Mouse (Mus musculus) liver, adult (tissue): ENCODE measurements around the gene Gatb.

ENCODE experiments used
- GATA4 ChIP-seq: IDR thresholded peaks from 2 replicates; pipeline ENCODE4 v1.6.1; 2014; ENCODE audit warnings: mild to moderate bottlenecking, low read length; ENCODE audit not compliant: insufficient replicate concordance

Gene Gatb

GRCm38 (mm10) chr3:85664591-85665171 lies 90.8 kb downstream of the Gatb start:
- no peak for TF ChIP-seq GATA4

- no peak for TF ChIP-seq GATA4
Observed at GRCm38 (mm10) chr3:85666166-85666565, 92.2 kb downstream of the Gatb start.

GRCm38 (mm10) chr3:85666736-85667135 lies 92.8 kb downstream of the Gatb start:
- TF ChIP-seq GATA4, result no peak

- TF ChIP-seq GATA4, result no peak
Observed at GRCm38 (mm10) chr3:85667683-85668082, 93.8 kb downstream of the Gatb start.

- TF ChIP-seq GATA4, result no peak
Observed at GRCm38 (mm10) chr3:85669844-85670243, 95.9 kb downstream of the Gatb start.

- no peak for TF ChIP-seq GATA4
Observed at GRCm38 (mm10) chr3:85677133-85677532, 103.2 kb downstream of the Gatb start.

GRCm38 (mm10) chr3:85677952-85678351 lies 104.0 kb downstream of the Gatb start:
- no peak for TF ChIP-seq GATA4

- TF ChIP-seq GATA4, result no peak
Observed at GRCm38 (mm10) chr3:85679312-85679933, 105.5 kb downstream of the Gatb start.

GRCm38 (mm10) chr3:85679960-85680359 lies 106.0 kb downstream of the Gatb start:
- no peak for TF ChIP-seq GATA4

- no peak for TF ChIP-seq GATA4
Observed at GRCm38 (mm10) chr3:85681136-85681535, 107.2 kb downstream of the Gatb start.

GRCm38 (mm10) chr3:85683618-85684017 lies 109.7 kb downstream of the Gatb start:
- TF ChIP-seq GATA4, result no peak

GRCm38 (mm10) chr3:85685271-85685670 lies 111.4 kb downstream of the Gatb start:
- TF ChIP-seq GATA4, result no peak

GRCm38 (mm10) chr3:85688341-85688740 lies 114.4 kb downstream of the Gatb start:
- no peak for TF ChIP-seq GATA4

GRCm38 (mm10) chr3:85691134-85691533 lies 117.2 kb downstream of the Gatb start:
- TF ChIP-seq GATA4, result no peak

- TF ChIP-seq GATA4, result no peak
Observed at GRCm38 (mm10) chr3:85693013-85693412, 119.1 kb downstream of the Gatb start.

GRCm38 (mm10) chr3:85695056-85695455 lies 121.1 kb downstream of the Gatb start:
- TF ChIP-seq GATA4, result no peak

GRCm38 (mm10) chr3:85698496-85698895 lies 124.6 kb downstream of the Gatb start:
- no peak for TF ChIP-seq GATA4
